Mouse (Mus musculus) testis, postnatal 14 days (tissue): ENCODE results near the gene Dennd6a.
"Not testable (repeated sequence)": the region's sequence is repeated elsewhere in the genome, so short reads cannot be mapped to it uniquely, and the experiment has no call there.

Experiments used
- DNase-seq: peaks from one replicate; pipeline ENCODE4 v3.0.0; 2021; ENCODE audit warnings: low spot score

Gene Dennd6a

GRCm38 (mm10) chr14:26573556-26573955, at the start of gene Dennd6a:
Gene Dennd6a (plus strand): TSS chr14:26573856.
- not testable (repeated sequence) for DNase-seq

DNA sequence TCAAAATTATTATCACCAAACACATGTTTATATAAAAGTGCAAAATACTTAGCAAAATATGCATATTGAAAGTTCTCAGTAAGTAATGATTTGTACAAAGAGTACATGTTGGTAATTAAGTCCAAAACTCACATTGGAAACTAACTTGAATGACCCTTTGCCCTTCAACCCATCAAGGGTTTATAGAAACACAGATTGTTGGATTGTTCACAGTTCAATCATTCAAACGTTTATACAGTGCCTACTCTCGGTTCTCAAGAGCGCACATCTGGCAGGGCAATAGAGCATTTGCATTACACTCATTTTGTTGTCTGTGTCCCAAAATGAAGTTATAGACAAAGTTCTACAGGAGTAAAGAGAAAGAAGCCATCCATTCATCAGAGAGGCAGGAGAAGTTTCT, 47.7 kb upstream of the Dennd6a start:
- DNase-seq, result no peak

GRCm38 (mm10) chr14:26528296-26528695, 45.4 kb upstream of the Dennd6a start:
- no peak for DNase-seq

- DNase-seq, result no peak
Observed at GRCm38 (mm10) chr14:26530350-26530749, 43.3 kb upstream of the Dennd6a start.

GRCm38 (mm10) chr14:26531410-26532313, 42.0 kb upstream of the Dennd6a start:
- DNase-seq, result no peak

- no peak for DNase-seq
Observed at GRCm38 (mm10) chr14:26532752-26533151, 40.9 kb upstream of the Dennd6a start.

DNA sequence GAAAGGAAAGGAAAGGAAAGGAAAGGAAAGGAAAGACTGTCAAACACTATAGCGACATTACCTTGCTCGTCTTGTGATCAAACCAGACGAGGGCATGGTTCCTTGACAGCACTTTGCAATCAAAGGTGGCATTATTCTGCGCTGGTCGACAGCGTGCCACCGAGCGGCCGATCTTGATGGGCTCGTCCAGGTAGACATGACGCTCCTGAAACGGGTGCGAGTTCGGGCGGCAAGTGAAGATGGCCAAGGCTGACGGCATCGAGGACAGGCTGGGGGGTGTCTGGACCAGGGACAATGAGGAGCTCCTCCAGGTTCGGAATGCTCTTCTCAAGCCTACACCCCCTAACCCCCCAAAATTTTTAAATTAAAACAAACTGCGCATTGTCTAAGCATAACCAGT, 40.4 kb upstream of the Dennd6a start:
- peak; percentile 23 for DNase-seq

DNA sequence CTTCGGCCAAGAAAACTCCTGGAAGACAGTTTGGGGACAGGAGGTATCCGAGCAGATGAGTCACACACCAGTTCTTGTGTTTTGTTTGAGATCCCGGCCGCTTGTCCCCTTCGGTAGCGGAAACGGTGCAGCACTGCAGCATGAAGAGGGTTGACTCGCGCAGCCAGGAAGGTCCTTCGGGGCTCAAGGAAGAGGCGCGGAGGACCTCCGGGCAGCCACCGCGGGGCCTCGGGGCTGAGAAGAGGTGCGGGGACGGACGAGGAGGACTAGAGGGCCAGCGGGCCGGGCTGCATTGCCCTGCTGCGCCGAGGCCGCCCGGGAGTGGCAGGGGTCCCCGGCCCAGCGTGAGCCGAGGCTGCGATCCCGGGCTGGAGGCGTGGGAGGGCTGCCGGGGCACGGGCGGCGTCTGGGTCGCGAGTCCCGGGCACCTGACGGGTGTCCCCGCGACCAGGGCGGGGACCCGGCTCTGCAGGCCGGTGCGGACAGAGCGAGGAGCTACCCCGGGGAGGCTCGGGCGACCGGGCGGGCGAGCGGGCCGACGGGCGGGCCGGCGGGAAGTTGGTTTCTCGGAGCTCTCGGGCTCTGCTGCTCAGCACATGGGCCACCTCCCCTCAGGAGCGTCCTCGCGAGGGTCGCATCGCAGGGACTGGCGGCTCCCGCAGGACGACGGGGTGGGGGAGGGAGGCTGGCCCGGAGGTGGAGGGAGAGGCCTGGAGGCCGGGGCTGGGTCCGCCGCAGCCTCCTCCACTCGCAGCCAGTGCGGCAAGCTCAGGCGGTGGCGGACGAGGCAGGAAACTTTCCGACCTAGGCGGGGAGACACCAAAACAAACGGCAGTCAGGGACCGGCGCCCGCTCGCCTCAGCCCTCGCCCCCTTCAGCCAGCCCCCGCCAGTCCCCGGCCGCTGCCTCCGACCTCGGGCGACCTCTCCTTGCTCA, 39.6 kb upstream of the Dennd6a start:
- peak; percentile 80 for DNase-seq

GRCm38 (mm10) chr14:26534757-26535479, 38.7 kb upstream of the Dennd6a start, which contains the start of gene Slmap:
Gene Slmap (minus strand): TSS chr14:26534931.
- DNase-seq, result peak; percentile 98

- DNase-seq, result no peak
Observed at GRCm38 (mm10) chr14:26539241-26539640, 34.4 kb upstream of the Dennd6a start.

DNA sequence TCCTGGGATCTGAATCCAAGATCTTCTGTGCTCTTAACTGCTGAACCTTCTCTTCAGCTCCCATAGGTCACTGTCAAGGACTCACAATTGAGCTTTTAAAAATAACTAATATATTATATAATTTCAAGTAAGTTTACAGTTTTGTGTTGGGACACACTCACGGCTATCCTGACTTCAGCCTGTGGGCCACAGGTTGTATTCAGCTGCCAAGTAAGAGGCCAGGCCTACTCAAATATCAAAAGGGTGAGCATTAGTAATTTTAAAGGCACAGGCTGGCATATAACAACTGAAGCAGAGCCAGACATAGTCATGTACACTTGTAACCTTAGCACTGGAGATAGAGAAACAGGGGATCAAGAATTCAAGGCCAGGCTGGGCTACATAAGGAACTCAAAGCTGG, 33.1 kb upstream of the Dennd6a start:
- DNase-seq, result no peak

DNA sequence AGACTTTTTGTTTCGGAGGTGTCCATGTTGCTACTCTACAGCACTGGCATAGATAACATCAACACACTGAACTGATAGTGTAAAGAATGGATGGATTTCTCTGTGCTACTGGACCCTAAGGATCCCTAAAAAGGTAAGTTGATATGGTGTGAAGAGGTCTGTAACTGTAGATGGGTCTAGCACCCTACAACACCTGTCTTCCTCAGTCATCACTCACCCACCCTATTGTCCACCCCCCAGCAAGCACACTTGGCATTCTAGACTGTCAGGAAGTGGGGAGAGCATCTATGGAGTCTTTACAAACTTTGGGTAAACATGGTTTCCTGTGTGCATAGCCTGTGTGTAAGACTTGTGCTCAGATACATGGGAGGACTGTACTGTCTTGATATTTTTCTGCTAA, 31.5 kb upstream of the Dennd6a start:
- no peak for DNase-seq

DNA sequence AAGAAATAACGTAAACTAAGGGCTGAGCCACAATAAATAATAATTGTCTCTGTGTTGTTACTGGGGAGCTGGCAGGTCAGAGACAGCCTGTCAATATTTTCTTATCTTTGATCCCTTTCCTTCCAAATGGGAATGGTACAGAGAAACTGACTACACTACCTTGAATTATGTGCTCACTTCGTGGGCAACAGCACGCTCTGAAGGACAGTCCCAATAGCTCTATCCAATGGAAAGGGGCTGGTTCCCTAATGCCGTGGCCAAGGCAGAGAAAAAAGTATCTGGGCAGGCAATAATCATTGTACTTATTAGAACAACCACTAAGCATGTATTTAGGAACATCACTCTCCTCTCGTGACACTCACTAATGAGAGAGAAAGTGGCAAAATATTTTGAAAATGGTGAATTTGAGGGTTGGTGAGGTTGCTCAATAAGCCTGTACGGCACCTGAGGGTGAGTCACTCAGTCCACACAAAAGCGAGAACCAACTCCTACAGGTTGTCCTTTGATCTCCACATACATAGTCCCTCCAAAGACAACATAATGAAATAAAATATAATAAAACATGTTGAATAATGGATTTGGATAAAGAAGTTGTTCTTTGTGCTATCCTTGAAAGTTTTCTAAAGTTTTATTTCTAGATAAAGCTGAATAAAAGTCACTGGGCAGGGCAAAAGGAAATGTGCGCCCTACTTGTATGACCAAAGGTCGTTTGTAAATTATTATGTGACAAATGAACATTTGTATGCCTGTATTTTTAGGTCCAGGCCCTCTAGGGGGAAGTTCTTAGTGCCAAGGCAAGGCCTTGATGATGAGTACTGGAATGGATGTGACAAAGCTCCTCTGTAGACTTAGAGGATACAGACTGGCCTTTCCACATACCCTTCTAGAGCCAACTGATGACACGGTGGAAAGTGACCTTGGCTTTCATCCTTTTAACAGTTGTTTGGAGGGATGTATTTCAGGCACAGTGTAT, 25.9 kb upstream of the Dennd6a start:
- no peak for DNase-seq

GRCm38 (mm10) chr14:26550712-26551111, 22.9 kb upstream of the Dennd6a start:
- DNase-seq, result no peak

DNA sequence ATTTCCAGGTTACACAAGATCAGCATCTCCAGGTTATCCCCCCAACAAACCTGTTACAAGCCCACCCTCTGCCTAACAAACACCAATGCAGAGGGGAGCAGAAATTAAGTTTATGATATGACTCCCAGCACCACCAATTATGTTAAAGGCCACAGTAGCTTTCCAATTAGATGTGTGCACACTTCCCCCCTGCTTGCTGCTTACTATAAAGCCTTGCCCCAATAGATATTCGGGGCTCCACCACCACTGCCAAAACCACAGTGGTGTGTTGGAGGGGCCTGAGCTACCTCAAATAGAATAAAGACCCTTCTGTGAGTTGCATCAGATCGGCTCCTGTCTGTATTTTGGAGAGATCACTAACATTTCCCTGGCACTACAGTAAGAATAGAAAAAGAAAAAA, 21.2 kb upstream of the Dennd6a start:
- DNase-seq, result no peak

GRCm38 (mm10) chr14:26552853-26553252, 20.8 kb upstream of the Dennd6a start:
- no peak for DNase-seq

DNA sequence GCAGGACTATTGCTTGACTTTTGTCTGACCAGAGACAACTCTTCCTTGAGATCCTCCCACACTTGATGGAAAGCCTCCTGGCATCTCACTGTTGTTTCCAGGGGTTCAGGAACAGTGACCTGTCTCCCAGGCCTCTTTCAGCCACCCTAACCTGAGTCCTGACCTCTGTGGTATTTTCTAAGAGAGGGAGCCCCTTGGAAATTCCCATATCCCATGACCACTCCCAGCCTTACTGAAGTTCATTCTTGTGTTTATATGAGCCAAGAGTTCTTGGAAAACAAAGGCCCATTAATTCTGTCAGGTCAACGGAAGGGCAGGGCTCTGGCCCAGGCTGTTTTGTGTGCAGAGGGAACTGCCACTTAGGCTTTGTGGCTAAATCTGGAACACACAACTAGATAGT, 16.1 kb upstream of the Dennd6a start:
- DNase-seq, result no peak

GRCm38 (mm10) chr14:26558536-26558935, 15.1 kb upstream of the Dennd6a start:
- DNase-seq, result peak; percentile 49

GRCm38 (mm10) chr14:26562247-26562646, 11.4 kb upstream of the Dennd6a start:
- no peak for DNase-seq

- no peak for DNase-seq
Observed at GRCm38 (mm10) chr14:26569880-26570279, 3.8 kb upstream of the Dennd6a start.
